Mouse (Mus musculus) myocyte (in vitro differentiated cells): ENCODE data around the gene Rwdd4a. TPM values are rescaled to one million over a fixed set of nuclear protein-coding genes. Genes with fewer than 3 reads are reported as not detected.
A peak's percentile ranks its signal among the peaks of the same experiment; 100 is the strongest.

Experiments used
- H3K27me3 ChIP-seq: one replicate; pipeline ENCODE4 v1.6.1; 2011; ENCODE audit not compliant: control insufficient read depth, insufficient read depth, insufficient read length
- H3K36me3 ChIP-seq: one replicate; pipeline ENCODE4 v1.6.1; 2011; ENCODE audit not compliant: control insufficient read depth, insufficient read depth
- H3K4me2 ChIP-seq: one replicate; pipeline ENCODE4 v1.6.1; 2011; ENCODE audit warnings: low read depth, control low read depth
- H3K4me3 ChIP-seq: one replicate; pipeline ENCODE4 v1.5.1; 2011; ENCODE audit warnings: mild to moderate bottlenecking, control low read depth, moderate library complexity
- H3K79me2 ChIP-seq: one replicate; pipeline ENCODE4 v1.6.1; 2011; ENCODE audit not compliant: control insufficient read depth, insufficient read depth
- H3ac ChIP-seq: one replicate; pipeline ENCODE4 v1.6.1; 2011; ENCODE audit not compliant: control insufficient read depth, insufficient read length
- CEBPB ChIP-seq: IDR thresholded peaks from 2 replicates; pipeline ENCODE4 v1.6.1; 2011; ENCODE audit warnings: mild to moderate bottlenecking, moderate library complexity; ENCODE audit not compliant: poor library complexity, insufficient read depth, severe bottlenecking
- E2F4 ChIP-seq: IDR thresholded peaks from one replicate; pipeline ENCODE4 v1.6.1; 2011; ENCODE audit warnings: mild to moderate bottlenecking, control low read depth, moderate library complexity; ENCODE audit not compliant: insufficient read depth
- MAX ChIP-seq: IDR thresholded peaks from one replicate; pipeline ENCODE4 v1.6.1; 2011; ENCODE audit warnings: low read depth, mild to moderate bottlenecking, control low read depth
- MYOD1 ChIP-seq, 3 experiments: IDR thresholded peaks; one replicate each; pipeline ENCODE4 v1.6.1; 2011; ENCODE audit warnings: control low read depth in 2 of 3, low read depth in 2 of 3, mild to moderate bottlenecking in 2 of 3, moderate library complexity in 1 of 3; ENCODE audit not compliant: insufficient read length in 2 of 3, control insufficient read depth in 1 of 3
- MYOG ChIP-seq, 3 experiments: IDR thresholded peaks; one replicate each; pipeline ENCODE4 v1.6.1; 2011; ENCODE audit warnings: control low read depth in 2 of 3, low read depth in 2 of 3, mild to moderate bottlenecking in 2 of 3; ENCODE audit not compliant: insufficient read length in 2 of 3, control insufficient read depth in 1 of 3, insufficient read depth in 1 of 3
- POLR2A ChIP-seq: IDR thresholded peaks from one replicate; pipeline ENCODE4 v1.6.1; 2011; ENCODE audit warnings: low read depth, mild to moderate bottlenecking, control low read depth, moderate library complexity; ENCODE audit not compliant: insufficient read length
- POLR2AphosphoS2 ChIP-seq: IDR thresholded peaks from one replicate; pipeline ENCODE4 v1.6.1; 2011; ENCODE audit warnings: low read depth, control low read depth; ENCODE audit not compliant: insufficient read length
- REST ChIP-seq: IDR thresholded peaks from one replicate; pipeline ENCODE4 v1.6.1; 2011; ENCODE audit warnings: mild to moderate bottlenecking, control low read depth, moderate library complexity; ENCODE audit not compliant: insufficient read depth, insufficient read length
- SRF ChIP-seq: IDR thresholded peaks from one replicate; pipeline ENCODE4 v1.6.1; 2011; ENCODE audit warnings: low read depth; ENCODE audit not compliant: control insufficient read depth, insufficient read length
- TCF12 ChIP-seq: IDR thresholded peaks from one replicate; pipeline ENCODE4 v1.6.1; 2011; ENCODE audit warnings: mild to moderate bottlenecking, control low read depth; ENCODE audit not compliant: poor library complexity, insufficient read depth, severe bottlenecking
- TCF3 ChIP-seq: IDR thresholded peaks from one replicate; pipeline ENCODE4 v1.6.1; 2011; ENCODE audit warnings: low read depth, control low read depth; ENCODE audit not compliant: insufficient read length
- USF1 ChIP-seq: IDR thresholded peaks from one replicate; pipeline ENCODE4 v1.6.1; 2011; ENCODE audit warnings: low read depth, mild to moderate bottlenecking, control low read depth, moderate library complexity
- polyA plus RNA-seq: library from polyadenylated mRNA; unstranded; fragments of >200 nt; fragmentation: generic; extraction: Trizol; gene quantifications from one replicate; pipeline ENCODE4 v1.2.1, GENCODE M21; 2012; ENCODE audit warnings: missing spikeins

Gene Rwdd4a
- polyA plus RNA-seq, 1 experiment: 15.5 TPM

- no peaks in the 10 kb centered on the region for H3K36me3 ChIP-seq
- no peak overlapping the region for H3K4me2 ChIP-seq
- no peaks in the 10 kb centered on the region for H3K79me2 ChIP-seq
- H3K4me3 ChIP-seq: no peak overlapping the region
- no peaks in the 10 kb centered on the region for H3K27me3 ChIP-seq
- TF ChIP-seq MYOD1 (IDR thresholded peaks at IDR 0.05; ENCODE audit: control insufficient read depth in 1 of 3, insufficient read length in 2 of 3, low read depth in 2 of 3) (no peak), MYOG (IDR thresholded peaks at IDR 0.05; ENCODE audit: control insufficient read depth in 1 of 3, insufficient read depth in 1 of 3, insufficient read length in 2 of 3, low read depth in 2 of 3) (no peak), TCF3 (no peak), TCF12 (no peak), POLR2AphosphoS2 (no peak), POLR2A (no peak), REST (no peak), E2F4 (no peak), USF1 (no peak), CEBPB (no peak), SRF (no peak), MAX (no peak)
- H3ac ChIP-seq: no peak overlapping the region
These were observed 34.6 kb downstream of the Rwdd4a start for GRCm38 (mm10) chr8:47568098-47568497.

DNA sequence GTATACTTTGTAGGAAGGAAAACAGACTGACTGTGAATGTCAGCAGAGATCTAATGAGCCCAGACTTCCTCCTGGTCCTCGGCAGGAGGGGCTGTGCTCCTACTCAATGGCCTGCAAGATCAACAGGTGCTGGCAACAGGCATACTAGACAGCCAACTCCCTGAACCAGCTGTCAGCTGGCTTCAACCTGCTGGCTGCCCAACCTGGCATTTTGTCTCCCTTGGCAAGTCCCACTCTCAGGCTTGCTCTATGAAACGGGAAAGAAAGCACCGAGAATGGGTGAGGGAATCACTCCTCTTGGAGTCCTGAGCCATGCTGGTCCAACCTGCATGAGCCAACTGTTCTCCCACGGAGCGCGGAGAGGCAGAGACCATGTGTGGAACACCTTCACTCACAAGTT lies 36.7 kb downstream of the Rwdd4a start:
- Histone ChIP-seq H3K4me2 (no peak overlapping the region), H3K79me2 (no peaks in the 10 kb centered on the region), H3K36me3 (no peaks in the 10 kb centered on the region), H3K4me3 (no peak overlapping the region), H3ac (no peak overlapping the region), H3K27me3 (no peaks in the 10 kb centered on the region)
- TF ChIP-seq CEBPB (no peak), MYOG (IDR thresholded peaks at IDR 0.05; ENCODE audit: control insufficient read depth in 1 of 3, insufficient read depth in 1 of 3, insufficient read length in 2 of 3, low read depth in 2 of 3) (peak in 2 of 3 experiments; percentile 67 to 83), SRF (no peak), MYOD1 (IDR thresholded peaks at IDR 0.05; ENCODE audit: control insufficient read depth in 1 of 3, insufficient read length in 2 of 3, low read depth in 2 of 3) (peak in 2 of 3 experiments; percentile 84 to 95), TCF3 (peak; percentile 38)

- TF ChIP-seq CEBPB (no peak), SRF (no peak), USF1 (no peak), MAX (no peak), E2F4 (no peak), TCF12 (no peak), POLR2A (no peak), TCF3 (no peak)
- H3K27me3 ChIP-seq: no peaks in the 10 kb centered on the region
- H3K4me2 ChIP-seq: no peak overlapping the region
- H3K36me3 ChIP-seq: no peaks in the 10 kb centered on the region
- H3ac ChIP-seq: no peak overlapping the region
- H3K4me3 ChIP-seq: no peak overlapping the region
- no peaks in the 10 kb centered on the region for H3K79me2 ChIP-seq
These were observed 40.0 kb downstream of the Rwdd4a start for GRCm38 (mm10) chr8:47573482-47573881.

GRCm38 (mm10) chr8:47581454-47581853 lies 48.0 kb downstream of the Rwdd4a start:
- no peak for TF ChIP-seq SRF
- Histone ChIP-seq H3K4me3 (no peak overlapping the region), H3K4me2 (no peak overlapping the region), H3ac (no peak overlapping the region), H3K27me3 (no peaks in the 10 kb centered on the region), H3K36me3 (no peaks in the 10 kb centered on the region), H3K79me2 (no peaks in the 10 kb centered on the region)

GRCm38 (mm10) chr8:47588616-47589015 lies 55.2 kb downstream of the Rwdd4a start:
- TF ChIP-seq MAX (no peak), E2F4 (no peak), TCF12 (no peak), POLR2AphosphoS2 (no peak), POLR2A (no peak), MYOD1 (IDR thresholded peaks at IDR 0.05; ENCODE audit: control insufficient read depth in 1 of 3, insufficient read length in 2 of 3, low read depth in 2 of 3) (no peak), MYOG (IDR thresholded peaks at IDR 0.05; ENCODE audit: control insufficient read depth in 1 of 3, insufficient read depth in 1 of 3, insufficient read length in 2 of 3, low read depth in 2 of 3) (no peak), REST (no peak), CEBPB (no peak), SRF (no peak), TCF3 (no peak), USF1 (no peak)
- Histone ChIP-seq H3K27me3 (peaks cover 12% of the 10 kb centered on the region), H3K79me2 (no peaks in the 10 kb centered on the region), H3K4me2 (no peak overlapping the region), H3K36me3 (no peaks in the 10 kb centered on the region), H3K4me3 (no peak overlapping the region), H3ac (no peak overlapping the region)
